Mouse (Mus musculus) kidney, embryonic 16.5 days (tissue): ENCODE data around the gene Olfr1510. TPM values are rescaled to one million over a fixed set of nuclear protein-coding genes. Genes with fewer than 3 reads are reported as not detected.
"Not testable (repeated sequence)": the region's sequence is repeated elsewhere in the genome, so short reads cannot be mapped to it uniquely, and the experiment has no call there.

ENCODE experiments used
- ATAC-seq: fragments of 200-750 bp; cut with Nextera tagmentation; 2 replicates; pipeline ENCODE4 v1.8.0; 2017; ENCODE audit warnings: moderate TSS enrichment; ENCODE audit not compliant: low FRiP score, low TSS enrichment
- H3K27ac ChIP-seq: fragments of 300-500 bp; sonication (generic); 2 replicates; pipeline ENCODE4 v1.5.1; 2014; ENCODE audit warnings: low read length
- H3K27me3 ChIP-seq: fragments of 300-500 bp; sonication (generic); 2 replicates; pipeline ENCODE4 v1.6.1; 2014; ENCODE audit warnings: low read length, control low read depth, mixed read lengths; ENCODE audit not compliant: insufficient read depth
- H3K36me3 ChIP-seq: fragments of 300-500 bp; sonication (generic); 2 replicates; pipeline ENCODE4 v1.6.1; 2014; ENCODE audit warnings: low read length, control low read depth, mixed read lengths; ENCODE audit not compliant: insufficient read depth
- H3K4me1 ChIP-seq: fragments of 300-500 bp; sonication (generic); 2 replicates; pipeline ENCODE4 v1.6.1; 2014; ENCODE audit warnings: low read length, control low read depth, mixed read lengths; ENCODE audit not compliant: insufficient read depth
- H3K4me2 ChIP-seq: fragments of 300-500 bp; sonication (generic); replicated peaks from 2 replicates; pipeline ENCODE4 v1.6.1; 2014; ENCODE audit warnings: low read depth, low read length
- H3K4me3 ChIP-seq: fragments of 300-500 bp; sonication (generic); 2 replicates; pipeline ENCODE4 v1.5.1; 2014; ENCODE audit warnings: mild to moderate bottlenecking, low read length
- H3K9ac ChIP-seq: fragments of 300-500 bp; sonication (generic); replicated peaks from 2 replicates; pipeline ENCODE4 v1.6.1; 2014; ENCODE audit warnings: low read length
- H3K9me3 ChIP-seq: fragments of 300-500 bp; sonication (generic); 2 replicates; pipeline ENCODE4 v1.6.1; 2016; ENCODE audit warnings: low read length, control low read depth
- WGBS: fragments of 180-500 bp; shearing (Covaris S2); extraction: QIAGEN DNeasy Blood & Tissue Kit; methylation state at CpG from one replicate; pipeline ENCODE4 v1.1.7; 2014; 5-methylcytosine and 5-hydroxymethylcytosine counted together
- polyA plus RNA-seq: library from polyadenylated mRNA; unstranded; fragments of >200 nt; fragmentation: Nextera tagmentation; extraction: Ambion mirVana; gene quantifications from 2 replicates; pipeline ENCODE4 v1.2.1, GENCODE M21; 2015

Olfr1510 gene
- not detected in 2 replicates for polyA plus RNA-seq

DNA sequence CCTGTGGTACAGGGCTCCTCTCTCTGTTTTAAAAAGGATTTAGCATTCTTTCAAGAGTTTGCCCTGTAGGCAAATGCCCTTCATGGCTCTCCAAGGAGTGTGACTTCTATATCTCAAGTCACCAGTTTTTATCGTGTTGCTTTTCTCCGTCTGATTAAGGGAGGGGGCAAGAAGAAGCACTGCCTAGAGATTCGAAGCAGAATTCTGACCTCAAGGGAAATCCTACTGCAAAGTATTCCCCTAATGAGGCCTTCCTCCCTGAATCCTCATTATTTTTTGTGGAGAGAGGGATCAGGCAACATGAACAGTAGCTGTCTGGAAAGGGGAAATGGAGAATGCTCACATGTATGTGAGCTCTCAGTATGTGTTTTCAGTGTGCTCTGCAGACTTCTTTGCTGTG is at the start of gene Olfr1510:
TSS of gene Olfr1510 (minus strand) at position 101 of the 400 bp plus-strand sequence.
- H3K4me2 ChIP-seq: no peak within 1 kb of the TSS
- H3K27me3 ChIP-seq: no peaks in the 10 kb centered on the region
- H3K4me1 ChIP-seq: no peaks in the 10 kb centered on the region
- no peak within 1 kb of the TSS for H3K4me3 ChIP-seq
- H3K36me3 ChIP-seq: no peaks in the 10 kb centered on the region
- ATAC-seq: no peak
- no peaks in the 10 kb centered on the region for H3K9me3 ChIP-seq
- WGBS: 92% methylated on average over 3 of the region's 3 CpGs
- no peak within 1 kb of the TSS for H3K9ac ChIP-seq
- no peak within 1 kb of the TSS for H3K27ac ChIP-seq

- Histone ChIP-seq H3K9ac (no peak overlapping the region), H3K4me2 (no peak overlapping the region), H3K36me3 (no peaks in the 10 kb centered on the region), H3K4me3 (no peak overlapping the region), H3K4me1 (no peaks in the 10 kb centered on the region), H3K27me3 (no peaks in the 10 kb centered on the region), H3K27ac (no peak overlapping the region), H3K9me3 (no peaks in the 10 kb centered on the region)
- no peak for ATAC-seq
These were observed 47.8 kb upstream of the Olfr1510 start for GRCm38 (mm10) chr14:52461928-52462327.

DNA sequence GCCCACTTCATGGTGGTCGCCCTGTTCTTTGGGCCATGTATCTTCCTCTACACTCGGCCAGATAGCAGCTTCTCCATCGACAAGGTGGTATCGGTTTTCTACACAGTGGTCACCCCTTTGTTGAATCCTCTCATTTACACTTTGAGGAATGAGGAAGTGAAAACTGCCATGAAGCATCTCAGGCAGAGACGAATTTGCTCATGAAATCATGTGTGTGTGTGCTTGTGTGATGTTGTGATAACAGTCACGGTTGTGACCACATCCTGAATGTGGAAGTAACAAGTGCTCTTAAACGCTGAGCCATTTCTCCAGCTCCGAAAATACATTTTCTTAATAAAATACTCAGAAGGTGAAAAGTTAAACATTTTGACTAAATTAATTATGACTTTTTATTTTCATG is 37.0 kb upstream of the Olfr1510 start:
- Histone ChIP-seq H3K27me3 (no peaks in the 10 kb centered on the region), H3K4me2 (no peak overlapping the region), H3K9me3 (no peaks in the 10 kb centered on the region), H3K4me3 (no peak overlapping the region), H3K36me3 (no peaks in the 10 kb centered on the region), H3K9ac (no peak overlapping the region), H3K27ac (no peak overlapping the region), H3K4me1 (no peaks in the 10 kb centered on the region)
- no peak for ATAC-seq
- 83% methylated on average over 8 of the region's 8 CpGs for WGBS

DNA sequence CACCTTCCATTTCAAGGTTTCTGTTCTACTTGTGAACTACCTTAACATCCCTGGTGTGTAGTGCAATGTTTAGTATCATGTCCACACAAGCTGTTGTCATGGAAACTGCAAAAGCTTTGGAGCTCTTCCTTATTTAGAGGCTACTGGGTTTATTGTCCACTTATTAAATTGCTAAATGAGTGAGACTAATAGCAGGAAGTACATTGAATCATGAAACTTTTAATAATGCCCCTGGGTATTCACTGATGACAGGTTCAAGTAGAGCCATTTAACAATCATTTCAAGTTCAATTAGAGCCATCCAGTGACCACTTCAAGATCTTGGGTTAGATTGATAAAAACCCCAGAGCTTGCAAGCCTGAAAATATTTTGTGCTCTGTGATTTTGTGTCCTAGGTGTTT is 28.5 kb upstream of the Olfr1510 start, which contains the start of gene Olfr1509:
TSS of gene Olfr1509 (plus strand) at position 301 of the 400 bp plus-strand sequence.
- H3K36me3 ChIP-seq: no peaks in the 10 kb centered on the region
- H3K9me3 ChIP-seq: no peaks in the 10 kb centered on the region

DNA sequence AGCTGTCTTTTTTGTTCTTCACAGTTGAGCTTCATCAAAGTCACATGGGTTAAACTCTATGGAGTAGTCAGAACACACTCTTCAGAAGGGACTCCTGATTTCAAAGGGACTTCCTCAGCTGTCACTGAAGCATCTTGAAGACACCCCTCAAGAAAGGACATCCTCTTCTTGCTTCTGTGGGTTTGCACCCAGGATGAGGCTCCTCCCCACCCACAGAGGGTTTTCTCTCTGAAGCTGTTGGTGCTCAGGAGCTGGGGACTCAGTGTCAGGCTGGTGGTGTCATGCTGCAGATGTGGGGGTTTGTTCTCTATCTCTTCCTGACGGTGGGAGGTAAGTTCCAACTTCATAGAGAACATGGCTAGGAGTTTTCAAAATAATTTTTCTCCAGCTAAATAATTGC is 13.5 kb upstream of the Olfr1510 start:
- no peak overlapping the region for H3K4me2 ChIP-seq
- H3K9me3 ChIP-seq: no peaks in the 10 kb centered on the region
- H3K36me3 ChIP-seq: no peaks in the 10 kb centered on the region
- no peak overlapping the region for H3K27ac ChIP-seq
- H3K27me3 ChIP-seq: no peaks in the 10 kb centered on the region
- 90% methylated on average over 1 of the region's 1 CpGs for WGBS
- no peak for ATAC-seq
- no peak overlapping the region for H3K4me3 ChIP-seq
- H3K4me1 ChIP-seq: no peaks in the 10 kb centered on the region
- H3K9ac ChIP-seq: no peak overlapping the region

More for the DNA sequence above, 28.5 kb upstream of the Olfr1510 start, which contains the start of gene Olfr1509:
- no peak within 1 kb of the TSS for H3K9ac ChIP-seq
- H3K4me2 ChIP-seq: no peak within 1 kb of the TSS
- H3K27me3 ChIP-seq: no peaks in the 10 kb centered on the region
- no peak within 1 kb of the TSS for H3K27ac ChIP-seq
- H3K4me1 ChIP-seq: no peaks in the 10 kb centered on the region
- H3K4me3 ChIP-seq: no peak within 1 kb of the TSS
- no peak for ATAC-seq

DNA sequence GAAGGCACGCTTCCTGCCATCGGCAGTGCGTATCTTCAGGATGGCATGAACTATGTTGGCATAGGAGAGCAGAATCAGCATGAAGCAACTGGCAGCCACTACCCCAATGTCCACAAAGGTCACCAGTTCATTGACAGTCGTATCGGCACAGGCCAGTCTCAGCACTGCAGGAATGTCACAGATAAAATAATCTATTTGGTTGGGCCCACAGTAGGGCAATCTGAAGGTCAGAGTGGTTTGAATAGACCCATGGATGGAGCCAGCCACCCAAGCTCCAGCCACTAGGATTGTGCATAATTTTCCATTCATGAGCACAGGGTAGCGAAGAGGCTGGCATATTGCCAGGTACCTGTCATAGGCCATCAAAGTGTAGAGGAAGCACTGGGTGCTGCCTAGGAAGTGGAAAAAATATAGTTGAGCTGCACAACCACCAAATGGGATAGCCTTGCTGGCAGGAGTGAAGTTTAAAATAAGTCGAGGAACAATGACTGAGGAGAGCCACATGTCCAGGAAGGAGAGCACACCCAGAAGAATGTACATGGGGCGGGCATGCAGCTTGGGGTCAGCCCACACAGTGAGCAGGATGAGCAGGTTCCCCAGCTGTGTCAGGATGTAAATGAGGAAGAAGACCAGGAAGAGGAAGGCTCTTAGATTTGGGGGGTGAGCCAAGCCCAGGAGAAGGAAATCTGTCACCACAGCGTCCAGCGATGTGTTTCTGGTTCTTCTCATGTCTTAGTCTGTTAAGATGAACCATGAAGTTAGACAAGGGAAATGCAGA is 3.8 kb downstream of the Olfr1510 start:
- not testable (repeated sequence) for H3K4me2 ChIP-seq, H3K27me3 ChIP-seq, H3K9ac ChIP-seq, H3K4me1 ChIP-seq, H3K9me3 ChIP-seq, H3K27ac ChIP-seq, H3K4me3 ChIP-seq, H3K36me3 ChIP-seq
- WGBS: 82% methylated on average over 7 of the region's 10 CpGs
- ATAC-seq: peak; percentile 69; the same call in 1 of the 2 replicates

GRCm38 (mm10) chr14:52397279-52397678 is 16.9 kb downstream of the Olfr1510 start, which contains the start of gene Olfr1511:
Olfr1511 (minus strand) TSS chr14:52397379.
- 79% methylated on average over 4 of the region's 4 CpGs for WGBS
- Histone ChIP-seq H3K4me3 (no peak within 1 kb of the TSS), H3K36me3 (no peaks in the 10 kb centered on the region), H3K9ac (no peak within 1 kb of the TSS), H3K9me3 (no peaks in the 10 kb centered on the region), H3K27me3 (no peaks in the 10 kb centered on the region), H3K27ac (no peak within 1 kb of the TSS), H3K4me1 (no peaks in the 10 kb centered on the region), H3K4me2 (no peak within 1 kb of the TSS)
- no peak for ATAC-seq

DNA sequence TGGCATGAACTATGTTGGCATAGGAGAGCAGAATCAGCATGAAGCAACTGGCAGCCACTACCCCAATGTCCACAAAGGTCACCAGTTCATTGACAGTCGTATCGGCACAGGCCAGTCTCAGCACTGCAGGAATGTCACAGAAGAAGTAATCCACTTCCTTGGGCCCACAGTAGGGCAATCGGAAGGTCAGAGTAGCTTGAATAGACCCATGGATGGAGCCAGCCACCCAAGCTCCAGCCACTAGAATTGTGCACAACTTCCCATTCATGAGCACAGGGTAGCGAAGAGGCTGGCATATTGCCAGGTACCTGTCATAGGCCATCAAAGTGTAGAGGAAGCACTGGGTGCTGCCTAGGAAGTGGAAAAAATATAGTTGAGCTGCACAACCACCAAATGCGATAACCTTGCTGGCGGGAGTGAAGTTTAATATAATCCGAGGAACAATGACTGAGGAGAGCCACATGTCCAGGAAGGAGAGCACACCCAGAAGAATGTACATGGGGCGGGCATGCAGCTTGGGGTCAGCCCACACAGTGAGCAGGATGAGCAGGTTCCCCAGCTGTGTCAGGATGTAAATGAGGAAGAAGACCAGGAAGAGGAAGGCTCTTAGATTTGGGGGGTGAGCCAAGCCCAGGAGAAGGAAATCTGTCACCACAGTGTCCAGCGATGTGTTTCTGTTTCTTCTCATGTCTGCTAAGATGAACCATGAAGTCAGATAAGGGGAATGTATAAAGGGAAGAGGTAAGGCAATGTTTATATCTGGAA is 23.9 kb downstream of the Olfr1510 start:
- H3K9me3 ChIP-seq, H3K9ac ChIP-seq, H3K36me3 ChIP-seq, H3K27me3 ChIP-seq, H3K4me2 ChIP-seq, H3K4me1 ChIP-seq, H3K4me3 ChIP-seq, H3K27ac ChIP-seq: not testable (repeated sequence)
- peak; percentile 74 for ATAC-seq
- 82% methylated on average over 9 of the region's 9 CpGs for WGBS

GRCm38 (mm10) chr14:52379068-52379467 is 35.1 kb downstream of the Olfr1510 start, which contains the start of gene Olfr1512:
Olfr1512 (minus strand) TSS chr14:52379168.
- ATAC-seq: no peak

DNA sequence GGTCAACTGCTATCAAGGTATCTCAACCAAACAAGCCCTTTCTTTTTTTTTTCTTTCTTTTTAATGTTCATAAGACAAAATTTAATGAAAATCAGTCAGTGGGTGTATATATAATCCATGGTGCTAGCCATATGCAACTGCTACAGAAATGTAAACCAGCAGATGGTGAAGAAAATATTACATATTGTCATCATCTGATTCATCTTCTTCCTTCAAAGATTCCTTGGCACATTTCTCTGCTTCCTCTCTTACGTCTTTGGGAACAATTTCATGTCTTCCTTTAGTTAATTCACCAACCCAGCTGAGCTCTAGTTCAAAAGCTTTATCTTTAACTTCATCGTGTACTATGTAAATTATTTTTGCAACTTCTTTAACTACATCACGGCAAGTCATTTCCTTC is 45.4 kb downstream of the Olfr1510 start:
- H3K9ac ChIP-seq: no peak overlapping the region
- ATAC-seq: no peak
- H3K4me3 ChIP-seq: no peak overlapping the region
- no peaks in the 10 kb centered on the region for H3K4me1 ChIP-seq
- H3K9me3 ChIP-seq: no peaks in the 10 kb centered on the region
- no peaks in the 10 kb centered on the region for H3K36me3 ChIP-seq
- H3K27me3 ChIP-seq: no peaks in the 10 kb centered on the region
- no peak overlapping the region for H3K27ac ChIP-seq
- H3K4me2 ChIP-seq: no peak overlapping the region
- WGBS: 89% methylated on average over 3 of the region's 3 CpGs

More at GRCm38 (mm10) chr14:52379068-52379467, 35.1 kb downstream of the Olfr1510 start, which contains the start of gene Olfr1512:
- no peak within 1 kb of the TSS for H3K4me2 ChIP-seq
- no peaks in the 10 kb centered on the region for H3K36me3 ChIP-seq
- no peaks in the 10 kb centered on the region for H3K4me1 ChIP-seq
- H3K27ac ChIP-seq: no peak within 1 kb of the TSS
- H3K9me3 ChIP-seq: no peaks in the 10 kb centered on the region
- 78% methylated on average over 2 of the region's 2 CpGs for WGBS
- H3K9ac ChIP-seq: no peak within 1 kb of the TSS
- no peaks in the 10 kb centered on the region for H3K27me3 ChIP-seq
- no peak within 1 kb of the TSS for H3K4me3 ChIP-seq
